Mouse (Mus musculus) neural tube, embryonic 13.5 days (tissue): ENCODE results near the gene Iqck. TPM values are rescaled to one million over a fixed set of nuclear protein-coding genes. Genes with fewer than 3 reads are reported as not detected.

ENCODE experiments used
- ATAC-seq: fragments of 200-750 bp; cut with Nextera tagmentation; 2 replicates; pipeline ENCODE4 v1.8.0; 2017; ENCODE audit warnings: low read depth, mild to moderate bottlenecking, moderate TSS enrichment, moderate library complexity
- H3K27ac ChIP-seq: fragments of 300-500 bp; sonication (generic); replicated peaks from 2 replicates; pipeline ENCODE4 v1.5.1; 2015; ENCODE audit warnings: moderate library complexity, mild to moderate bottlenecking, inconsistent platforms
- H3K27me3 ChIP-seq: fragments of 300-500 bp; sonication (generic); 2 replicates; pipeline ENCODE4 v1.6.1; 2015; ENCODE audit warnings: mild to moderate bottlenecking, inconsistent platforms
- H3K36me3 ChIP-seq: fragments of 300-500 bp; sonication (generic); 2 replicates; pipeline ENCODE4 v1.6.1; 2015; ENCODE audit warnings: mild to moderate bottlenecking, inconsistent platforms
- H3K4me1 ChIP-seq: fragments of 300-500 bp; sonication (generic); replicated peaks from 2 replicates; pipeline ENCODE4 v1.6.1; 2015; ENCODE audit warnings: inconsistent platforms
- H3K4me2 ChIP-seq: fragments of 300-500 bp; sonication (generic); 2 replicates; pipeline ENCODE4 v1.6.1; 2015; ENCODE audit warnings: inconsistent platforms, mild to moderate bottlenecking, moderate library complexity
- H3K4me3 ChIP-seq: fragments of 300-500 bp; sonication (generic); 2 replicates; pipeline ENCODE4 v1.5.1; 2015; ENCODE audit warnings: mild to moderate bottlenecking, inconsistent platforms
- H3K9ac ChIP-seq: fragments of 300-500 bp; sonication (generic); 2 replicates; pipeline ENCODE4 v1.6.1; 2015; ENCODE audit warnings: moderate library complexity, mild to moderate bottlenecking, inconsistent platforms
- H3K9me3 ChIP-seq: fragments of 300-500 bp; sonication (generic); 2 replicates; pipeline ENCODE4 v1.6.1; 2016; ENCODE audit warnings: inconsistent platforms
- WGBS: fragments of 180-500 bp; shearing (Covaris S2); methylation state at CpG from one replicate; pipeline ENCODE4 v1.1.7; 2015; 5-methylcytosine and 5-hydroxymethylcytosine counted together
- polyA plus RNA-seq: library from polyadenylated mRNA; unstranded; fragments of >200 nt; fragmentation: Nextera tagmentation; extraction: Ambion mirVana; gene quantifications from 2 replicates; pipeline ENCODE4 v1.2.1, GENCODE M21; 2015

The Iqck gene
- polyA plus RNA-seq, 1 experiment from 2014 or later = 3.8 TPM

GRCm38 (mm10) chr7:118925547-118925946 is 70.0 kb downstream of the Iqck start:
- H3K9ac ChIP-seq = no peak overlapping the region
- H3K27ac ChIP-seq = no peak overlapping the region
- no peak overlapping the region for H3K4me3 ChIP-seq
- ATAC-seq = no peak
- no peaks in the 10 kb centered on the region for H3K9me3 ChIP-seq
- H3K4me2 ChIP-seq = no peak overlapping the region
- 88% methylated on average over 3 of the region's 3 CpGs for WGBS
- H3K27me3 ChIP-seq = no peaks in the 10 kb centered on the region
- peaks cover 8% of the 10 kb centered on the region for H3K4me1 ChIP-seq
- no peaks in the 10 kb centered on the region for H3K36me3 ChIP-seq

- no peak overlapping the region for H3K27ac ChIP-seq
- H3K4me1 ChIP-seq = peaks cover 8% of the 10 kb centered on the region
- H3K4me2 ChIP-seq = no peak overlapping the region
- no peaks in the 10 kb centered on the region for H3K9me3 ChIP-seq
- H3K4me3 ChIP-seq = no peak overlapping the region
- H3K36me3 ChIP-seq = no peaks in the 10 kb centered on the region
- no peaks in the 10 kb centered on the region for H3K27me3 ChIP-seq
- H3K9ac ChIP-seq = no peak overlapping the region
- ATAC-seq = no peak
- 84% methylated on average over 6 of the region's 6 CpGs for WGBS
Measured at GRCm38 (mm10) chr7:118926516-118927260, 71.1 kb downstream of the Iqck start.

DNA sequence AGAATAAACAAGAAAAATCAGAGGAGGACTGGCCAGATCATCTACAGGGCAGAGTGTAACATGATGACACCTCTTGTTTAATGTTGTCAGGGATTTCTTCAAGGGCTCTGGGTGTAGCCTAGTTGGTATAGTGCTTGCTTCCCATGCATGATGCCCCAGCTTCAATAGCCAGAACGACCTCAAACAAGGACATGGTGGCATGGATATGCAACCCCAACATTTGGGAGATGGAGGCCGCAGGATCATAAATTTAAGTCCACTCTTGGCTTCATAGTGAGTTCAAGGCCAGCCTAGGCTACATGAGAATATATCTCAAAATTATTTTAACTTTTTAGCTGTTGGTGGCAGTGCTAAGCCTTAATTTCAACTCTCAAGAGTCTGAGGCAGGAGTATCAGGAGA is 71.7 kb downstream of the Iqck start:
- H3K4me2 ChIP-seq = no peak overlapping the region
- 86% methylated on average over 2 of the region's 2 CpGs for WGBS
- H3K9me3 ChIP-seq = no peaks in the 10 kb centered on the region
- ATAC-seq = no peak
- no peaks in the 10 kb centered on the region for H3K36me3 ChIP-seq
- H3K9ac ChIP-seq = no peak overlapping the region
- H3K27ac ChIP-seq = no peak overlapping the region
- peaks cover 12% of the 10 kb centered on the region for H3K4me1 ChIP-seq
- no peak overlapping the region for H3K4me3 ChIP-seq
- H3K27me3 ChIP-seq = no peaks in the 10 kb centered on the region

- Histone ChIP-seq H3K36me3 (no peaks in the 10 kb centered on the region), H3K4me2 (no peak overlapping the region), H3K9me3 (no peaks in the 10 kb centered on the region), H3K4me1 (peaks cover 12% of the 10 kb centered on the region), H3K9ac (no peak overlapping the region), H3K4me3 (no peak overlapping the region), H3K27ac (no peak overlapping the region), H3K27me3 (no peaks in the 10 kb centered on the region)
- WGBS = 91% methylated on average over 3 of the region's 3 CpGs
- ATAC-seq = no peak
Measured at GRCm38 (mm10) chr7:118928316-118928715, 72.8 kb downstream of the Iqck start.

DNA sequence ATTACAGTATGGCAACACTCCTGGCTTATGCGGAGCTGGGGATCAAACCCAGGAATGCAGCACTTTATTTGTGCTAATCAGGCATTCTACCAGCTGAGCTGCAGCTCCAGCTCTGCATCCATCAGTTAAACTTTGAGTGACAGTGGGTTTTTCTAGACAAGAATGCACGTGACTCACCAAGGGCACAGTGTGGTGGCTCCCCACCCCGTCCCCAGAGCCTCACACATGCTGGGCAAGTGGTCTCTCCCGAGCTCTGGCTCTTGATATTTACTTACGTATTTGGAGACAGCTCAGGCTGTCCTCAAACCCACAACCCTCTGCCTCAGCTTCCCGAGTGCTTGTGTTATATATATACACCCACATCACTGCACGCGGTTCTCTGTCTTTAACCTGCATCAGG is 73.4 kb downstream of the Iqck start:
- Histone ChIP-seq H3K36me3 (no peaks in the 10 kb centered on the region), H3K4me1 (peaks cover 12% of the 10 kb centered on the region), H3K4me2 (no peak overlapping the region), H3K9ac (no peak overlapping the region), H3K9me3 (no peaks in the 10 kb centered on the region), H3K4me3 (no peak overlapping the region), H3K27ac (no peak overlapping the region), H3K27me3 (no peaks in the 10 kb centered on the region)
- no peak for ATAC-seq
- WGBS = 73% methylated on average over 8 of the region's 8 CpGs

DNA sequence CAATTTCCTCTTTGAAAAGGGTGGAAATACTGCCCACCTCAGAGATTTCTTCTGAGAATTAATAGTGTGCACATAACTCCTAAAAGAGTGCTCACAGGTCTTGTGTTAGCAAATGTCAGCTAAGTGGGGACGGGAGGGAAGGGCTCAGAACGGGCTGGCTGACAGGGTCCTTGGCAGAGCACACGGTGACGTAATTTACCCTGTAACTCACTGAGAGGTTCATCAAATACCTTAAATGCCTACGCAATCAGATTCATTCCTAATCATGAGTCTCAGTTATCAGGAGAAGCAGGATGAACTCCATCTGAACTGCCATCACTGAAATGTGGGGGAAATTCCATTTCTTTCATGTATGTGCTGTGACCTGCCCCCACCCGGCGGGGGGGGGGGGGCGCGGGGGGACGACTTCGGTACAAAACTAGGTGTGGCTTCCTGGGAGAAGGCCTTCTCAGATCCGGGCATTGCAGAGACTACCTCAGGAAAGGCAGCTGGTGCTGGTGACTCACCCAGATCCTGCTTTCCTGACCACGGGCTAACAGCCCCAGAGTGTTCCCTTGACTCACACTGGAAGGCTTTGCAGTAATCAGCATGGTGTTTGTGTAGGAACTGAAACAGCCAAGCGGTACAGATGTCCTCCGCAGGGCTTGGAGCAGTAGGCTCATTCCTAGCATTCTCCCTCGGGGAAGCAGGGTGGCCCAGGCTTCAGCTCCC is 74.2 kb downstream of the Iqck start:
- Histone ChIP-seq H3K4me1 (peaks cover 12% of the 10 kb centered on the region), H3K36me3 (no peaks in the 10 kb centered on the region), H3K27me3 (no peaks in the 10 kb centered on the region), H3K4me3 (no peak overlapping the region), H3K27ac (no peak overlapping the region), H3K4me2 (no peak overlapping the region), H3K9ac (no peak overlapping the region), H3K9me3 (no peaks in the 10 kb centered on the region)
- WGBS = 43% methylated on average over 16 of the region's 16 CpGs
- ATAC-seq = no peak

DNA sequence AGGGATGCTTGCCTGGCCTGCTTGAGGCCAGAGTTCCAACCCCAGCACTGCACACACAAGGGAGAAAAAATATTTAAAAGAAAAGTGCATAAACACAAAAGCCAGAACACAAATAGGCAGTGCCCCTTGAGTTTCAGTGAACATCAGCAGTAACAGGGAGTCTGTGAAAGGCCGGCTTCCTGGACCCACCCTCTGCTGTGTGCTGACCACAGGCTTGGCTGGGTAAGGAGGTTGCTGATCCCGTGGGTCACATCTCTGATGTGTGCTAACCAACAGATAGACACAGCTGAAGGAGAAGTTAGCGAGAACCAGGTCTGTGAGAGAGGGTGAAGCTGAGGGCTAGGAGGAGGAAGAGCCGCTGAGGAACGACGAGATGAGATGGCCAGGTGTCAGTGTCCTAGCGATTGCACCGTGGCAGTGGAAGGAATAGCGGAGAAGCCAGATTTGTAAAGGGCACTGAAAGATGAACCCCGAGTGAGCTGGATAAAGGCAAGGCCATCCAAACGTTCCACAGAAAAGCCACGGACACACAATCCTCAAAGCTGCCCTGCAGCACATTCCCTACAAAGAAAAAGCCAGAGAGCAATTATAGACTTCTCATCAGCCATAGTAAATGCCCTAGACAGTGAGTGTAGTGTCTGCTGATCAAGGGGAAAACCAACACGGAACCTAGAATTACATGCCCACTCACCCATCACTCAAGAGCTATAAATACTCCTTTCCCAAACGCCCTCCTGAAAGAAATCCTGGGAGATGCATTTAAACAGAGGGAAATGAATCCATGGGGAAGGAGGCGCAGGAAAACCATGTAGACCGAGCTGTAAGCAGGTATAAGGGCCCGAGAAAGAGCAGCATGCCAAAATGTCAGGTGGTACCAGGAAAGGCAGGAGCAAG is 76.2 kb downstream of the Iqck start:
- WGBS = 78% methylated on average over 17 of the region's 17 CpGs
- Histone ChIP-seq H3K9me3 (no peaks in the 10 kb centered on the region), H3K4me1 (peaks cover 15% of the 10 kb centered on the region), H3K4me3 (no peak overlapping the region), H3K9ac (no peak overlapping the region), H3K27ac (no peak overlapping the region), H3K36me3 (no peaks in the 10 kb centered on the region), H3K27me3 (no peaks in the 10 kb centered on the region), H3K4me2 (no peak overlapping the region)
- no peak for ATAC-seq

DNA sequence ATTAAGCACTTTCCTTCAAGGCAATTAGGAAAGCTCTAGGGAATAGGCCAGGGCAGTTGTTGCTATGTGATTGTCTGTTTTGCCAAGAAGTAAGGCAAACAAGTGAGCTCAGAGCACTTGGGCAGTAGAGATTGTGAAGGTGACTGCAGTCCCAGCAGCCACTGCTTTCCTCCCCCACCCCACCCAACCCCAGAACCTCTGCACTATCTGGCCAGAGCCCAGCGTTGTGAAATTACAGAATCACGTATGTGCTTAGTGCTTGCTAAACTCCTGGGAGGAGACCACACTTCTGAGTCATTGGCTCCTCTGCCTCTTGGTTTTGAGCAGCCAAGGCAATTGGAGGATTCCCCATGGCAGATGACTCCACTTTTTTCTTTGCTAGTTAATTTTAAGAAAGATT is 79.8 kb downstream of the Iqck start:
- 76% methylated on average over 2 of the region's 2 CpGs for WGBS
- Histone ChIP-seq H3K9ac (no peak overlapping the region), H3K27ac (no peak overlapping the region), H3K27me3 (no peaks in the 10 kb centered on the region), H3K4me2 (no peak overlapping the region), H3K4me1 (peaks cover 8% of the 10 kb centered on the region; the same call in 1 of the 2 replicates), H3K9me3 (no peaks in the 10 kb centered on the region), H3K4me3 (no peak overlapping the region), H3K36me3 (no peaks in the 10 kb centered on the region)
- ATAC-seq = no peak

- Histone ChIP-seq H3K4me2 (no peak overlapping the region), H3K27me3 (no peaks in the 10 kb centered on the region), H3K36me3 (no peaks in the 10 kb centered on the region), H3K9me3 (no peaks in the 10 kb centered on the region), H3K4me3 (no peak overlapping the region), H3K27ac (no peak overlapping the region), H3K4me1 (peaks cover 8% of the 10 kb centered on the region; the same call in 1 of the 2 replicates), H3K9ac (no peak overlapping the region)
- ATAC-seq = no peak
- 26% methylated on average over 4 of the region's 4 CpGs for WGBS
Measured at GRCm38 (mm10) chr7:118936844-118937243, 81.3 kb downstream of the Iqck start.

DNA sequence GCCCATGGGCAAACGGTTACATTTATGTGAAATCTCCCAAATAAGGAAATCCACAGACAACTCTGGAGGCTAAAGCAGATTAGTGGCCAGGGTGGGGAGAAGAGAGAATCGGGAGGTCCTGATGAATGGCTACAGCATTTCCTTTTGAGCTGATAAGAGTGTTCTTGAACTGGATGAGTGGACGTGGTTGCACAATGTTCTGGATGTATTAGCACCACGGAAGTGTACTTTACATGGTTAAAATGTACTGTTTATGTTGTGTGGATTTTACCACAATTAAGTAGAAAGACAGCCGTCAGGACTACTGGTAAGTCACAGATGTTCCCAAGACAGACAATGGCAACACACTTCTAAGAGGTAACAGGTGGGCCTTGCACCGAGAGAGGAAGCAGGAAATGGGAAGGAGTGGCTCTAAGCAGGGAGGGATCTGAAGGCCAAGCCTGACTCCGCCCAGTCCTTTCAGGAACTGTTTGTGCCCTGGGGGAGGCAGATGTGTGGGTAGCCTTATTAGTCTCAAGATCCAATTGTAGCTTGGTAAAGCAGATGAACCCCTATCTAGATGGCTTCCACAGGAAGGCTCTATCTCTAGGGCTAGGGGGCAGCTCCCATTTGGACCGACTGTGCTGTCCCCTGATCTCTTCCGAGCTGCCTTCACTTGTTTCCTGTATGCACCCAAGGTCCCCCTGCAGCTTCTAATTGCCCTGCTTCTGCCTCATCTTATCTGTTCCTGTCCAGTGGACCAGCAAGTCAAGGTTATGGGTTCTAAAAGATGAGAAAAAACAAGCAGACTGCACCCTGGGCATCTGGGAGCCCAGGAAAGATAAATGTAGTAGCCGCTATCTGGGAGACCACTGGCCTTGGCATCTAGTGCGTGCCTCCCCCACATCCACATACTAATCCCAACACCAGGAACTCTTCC is 82.2 kb downstream of the Iqck start:
- Histone ChIP-seq H3K27ac (no peak overlapping the region), H3K27me3 (no peaks in the 10 kb centered on the region), H3K9me3 (no peaks in the 10 kb centered on the region), H3K4me2 (no peak overlapping the region), H3K4me3 (no peak overlapping the region), H3K36me3 (no peaks in the 10 kb centered on the region), H3K4me1 (peaks cover 6% of the 10 kb centered on the region; the same call in 1 of the 2 replicates), H3K9ac (no peak overlapping the region)
- WGBS = 80% methylated on average over 11 of the region's 11 CpGs
- ATAC-seq = no peak

- 0 out of 2 replicates have a peak, but pooled peaks cover 7% of the 10 kb centered on the region for H3K4me1 ChIP-seq
- H3K27ac ChIP-seq = no peak overlapping the region
- H3K9me3 ChIP-seq = no peaks in the 10 kb centered on the region
- no peaks in the 10 kb centered on the region for H3K36me3 ChIP-seq
- no peak overlapping the region for H3K9ac ChIP-seq
- no peak for ATAC-seq
- H3K4me3 ChIP-seq = no peak overlapping the region
- H3K4me2 ChIP-seq = no peak overlapping the region
- WGBS = 85% methylated on average over 3 of the region's 3 CpGs
- no peaks in the 10 kb centered on the region for H3K27me3 ChIP-seq
Measured at GRCm38 (mm10) chr7:118942297-118942696, 86.7 kb downstream of the Iqck start.
